Mouse (Mus musculus) kidney, adult 2 months (tissue): ENCODE data around the gene Sp7. TPM values are rescaled to one million over a fixed set of nuclear protein-coding genes. Genes with fewer than 3 reads are reported as not detected.

Experiments
- DNase-seq: peaks from one replicate; pipeline ENCODE4 v3.0.0; 2021
- H3K27ac ChIP-seq: fragments of 200-500 bp; 2 replicates; pipeline ENCODE4 v1.5.1; 2012; ENCODE audit warnings: low read depth, low read length, control low read depth, inconsistent platforms; ENCODE audit not compliant: insufficient read depth
- H3K27me3 ChIP-seq: fragments of 200-500 bp; replicated peaks from 2 replicates; pipeline ENCODE4 v1.6.1; 2012; ENCODE audit warnings: mild to moderate bottlenecking, moderate library complexity, low read length, inconsistent platforms; ENCODE audit not compliant: control insufficient read depth, insufficient read depth
- H3K36me3 ChIP-seq: fragments of 200-500 bp; 2 replicates; pipeline ENCODE4 v1.6.1; 2012; ENCODE audit warnings: mild to moderate bottlenecking, moderate library complexity, low read length, inconsistent platforms; ENCODE audit not compliant: control insufficient read depth, insufficient read depth
- H3K4me1 ChIP-seq: fragments of 200-500 bp; 2 replicates; pipeline ENCODE4 v1.6.1; 2011; ENCODE audit warnings: low read length; ENCODE audit not compliant: control insufficient read depth, insufficient read depth
- H3K4me3 ChIP-seq: fragments of 200-500 bp; 2 replicates; pipeline ENCODE4 v1.5.1; 2011; ENCODE audit warnings: mild to moderate bottlenecking, low read depth, low read length, control low read depth; ENCODE audit not compliant: insufficient read depth
- CTCF ChIP-seq: fragments of 200-500 bp; conservative IDR thresholded peaks from 2 replicates; pipeline ENCODE4 v1.5.1; 2011; ENCODE audit warnings: low read depth, mild to moderate bottlenecking, control low read depth, low read length, moderate library complexity, mixed read lengths; ENCODE audit not compliant: insufficient read depth, insufficient read length
- POLR2A ChIP-seq: fragments of 200-500 bp; IDR thresholded peaks from one replicate; pipeline ENCODE4 v1.6.1; 2011; ENCODE audit warnings: low read depth, low read length, control low read depth
- WGBS: fragments of 180-500 bp; shearing (Covaris S2); methylation state at CpG from one replicate; pipeline ENCODE4 v1.1.7; 2018; 5-methylcytosine and 5-hydroxymethylcytosine counted together
- polyA plus RNA-seq: library from polyadenylated mRNA; depleted of rRNA; stranded (reverse); fragments of >200 nt; gene quantifications from 2 replicates; pipeline ENCODE4 v1.2.3, GENCODE M21; 2012

Sp7 gene
- polyA plus RNA-seq, 1 experiment: 0.06 TPM

DNA sequence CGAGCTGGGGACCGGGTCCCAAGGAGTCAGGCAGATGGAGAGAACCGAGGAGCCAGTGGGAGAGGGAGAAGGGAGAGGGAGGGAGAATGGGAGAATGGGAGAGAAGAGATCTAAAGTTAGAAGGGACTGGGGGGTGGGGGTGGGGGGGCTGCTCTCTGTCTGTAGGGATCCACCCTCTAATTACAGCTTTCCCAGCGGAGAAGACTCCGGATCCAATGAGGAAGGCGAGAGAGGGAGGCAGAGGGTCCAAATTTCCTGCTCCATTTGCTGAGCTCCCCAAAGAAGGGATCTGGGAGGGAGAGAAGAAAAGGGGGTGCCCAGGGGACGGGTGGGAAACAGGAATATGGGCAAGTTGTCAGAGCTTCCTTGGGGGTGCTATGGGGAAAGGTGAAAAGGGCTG, 744 bp downstream of the Sp7 start:
- Histone ChIP-seq H3K27ac (no peak overlapping the region), H3K4me1 (no peaks in the 10 kb centered on the region), H3K36me3 (no peaks in the 10 kb centered on the region), H3K27me3 (no peaks in the 10 kb centered on the region), H3K4me3 (no peak overlapping the region)
- 17% methylated on average over 7 of the region's 7 CpGs for WGBS
- DNase-seq: no peak
- no peak for TF ChIP-seq POLR2A
- TF ChIP-seq CTCF: no peak

DNA sequence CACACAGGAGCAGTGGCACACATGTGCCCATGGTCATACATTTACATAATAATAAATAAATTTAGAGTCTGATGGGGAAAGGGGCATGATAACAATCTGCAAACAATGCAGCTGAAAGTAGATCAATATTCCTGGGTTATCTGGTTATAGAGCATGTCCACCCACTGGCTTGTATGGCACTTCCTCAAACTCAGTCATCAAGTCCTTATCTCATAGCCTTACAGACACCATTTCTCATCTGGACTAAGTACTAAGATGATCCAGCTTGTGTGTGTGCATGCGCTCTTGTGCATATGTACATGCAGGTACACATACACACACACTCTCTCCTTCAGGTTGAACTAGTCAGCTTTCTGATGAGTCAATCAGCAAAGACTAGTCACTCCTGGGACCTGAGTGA, 2.3 kb downstream of the Sp7 start:
- no peak for DNase-seq
- H3K36me3 ChIP-seq: no peaks in the 10 kb centered on the region
- no peak for TF ChIP-seq CTCF
- no peak for TF ChIP-seq POLR2A
- WGBS: 100% methylated on average over 1 of the region's 1 CpGs
- H3K4me3 ChIP-seq: no peak overlapping the region
- no peaks in the 10 kb centered on the region for H3K27me3 ChIP-seq
- H3K27ac ChIP-seq: no peak overlapping the region
- H3K4me1 ChIP-seq: no peaks in the 10 kb centered on the region

DNA sequence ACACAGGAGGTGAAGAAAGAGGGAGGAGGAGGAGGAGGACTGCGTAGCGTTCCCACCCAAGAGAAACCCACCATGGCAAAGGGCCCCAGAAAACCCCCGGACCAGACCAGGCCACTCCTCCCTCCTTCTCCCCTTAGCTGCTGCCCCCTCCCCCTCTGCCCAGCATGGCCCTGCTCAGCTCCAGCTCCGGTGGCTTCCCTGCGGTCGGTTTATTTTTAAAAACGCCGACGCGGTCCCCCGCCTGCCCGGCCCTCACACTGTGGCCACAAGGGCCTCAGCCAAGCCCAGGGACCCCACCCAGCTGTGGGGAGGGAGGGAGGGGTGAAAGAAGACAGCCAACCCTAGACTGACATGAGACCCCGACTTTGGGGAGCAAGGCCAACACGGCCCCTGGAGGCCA, 4.3 kb downstream of the Sp7 start:
- no peak for DNase-seq
- Histone ChIP-seq H3K27me3 (no peaks in the 10 kb centered on the region), H3K4me3 (no peak overlapping the region), H3K4me1 (no peaks in the 10 kb centered on the region), H3K27ac (no peak overlapping the region), H3K36me3 (no peaks in the 10 kb centered on the region)
- no peak for TF ChIP-seq CTCF
- TF ChIP-seq POLR2A: no peak
- 21% methylated on average over 14 of the region's 14 CpGs for WGBS

DNA sequence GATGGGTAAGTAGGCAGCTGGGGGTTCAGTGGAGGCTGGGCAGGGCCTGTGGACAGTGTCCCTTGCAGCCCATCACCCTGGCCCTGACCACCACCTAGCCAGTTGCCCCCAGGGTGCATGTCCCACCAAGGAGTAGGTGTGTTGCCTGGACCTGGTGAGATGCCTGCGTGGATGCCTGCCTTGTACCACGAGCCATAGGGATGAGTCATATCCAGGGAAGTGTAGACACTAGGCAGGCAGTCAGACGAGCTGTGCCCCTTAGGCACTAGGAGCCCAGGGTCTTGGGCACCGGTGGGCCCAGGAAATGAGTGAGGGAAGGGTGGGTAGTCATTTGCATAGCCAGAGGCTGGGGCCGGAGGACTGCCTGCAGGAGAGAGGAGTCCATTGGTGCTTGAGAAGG, 8.1 kb downstream of the Sp7 start:
- Histone ChIP-seq H3K36me3 (no peaks in the 10 kb centered on the region), H3K4me3 (no peak overlapping the region), H3K27ac (no peak overlapping the region), H3K27me3 (no peaks in the 10 kb centered on the region), H3K4me1 (no peaks in the 10 kb centered on the region)
- 46% methylated on average over 5 of the region's 5 CpGs for WGBS
- no peak for DNase-seq
- TF ChIP-seq CTCF (no peak), POLR2A (no peak)

DNA sequence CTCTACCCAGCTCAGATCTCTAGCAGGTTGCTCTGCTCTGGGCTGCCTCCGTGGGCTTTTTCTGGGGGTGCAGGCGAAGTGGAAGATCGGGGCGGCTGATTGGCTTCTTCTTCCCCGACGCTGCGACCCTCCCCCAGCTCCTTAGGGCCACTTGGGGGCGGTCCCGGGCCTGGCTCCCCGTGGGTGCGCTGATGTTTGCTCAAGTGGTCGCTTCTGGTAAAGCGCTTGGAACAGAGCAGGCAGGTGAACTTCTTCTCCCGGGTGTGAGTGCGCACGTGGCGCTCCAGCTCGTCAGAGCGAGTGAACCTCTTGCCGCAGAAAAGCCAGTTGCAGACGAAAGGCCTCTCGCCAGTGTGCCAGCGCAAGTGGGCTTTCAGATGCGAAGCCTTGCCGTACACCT, 8.9 kb downstream of the Sp7 start:
- WGBS: 15% methylated on average over 25 of the region's 25 CpGs
- Histone ChIP-seq H3K4me1 (no peaks in the 10 kb centered on the region), H3K4me3 (no peak overlapping the region), H3K36me3 (no peaks in the 10 kb centered on the region), H3K27ac (no peak overlapping the region), H3K27me3 (no peaks in the 10 kb centered on the region)
- no peak for DNase-seq
- no peak for TF ChIP-seq CTCF
- TF ChIP-seq POLR2A: no peak

DNA sequence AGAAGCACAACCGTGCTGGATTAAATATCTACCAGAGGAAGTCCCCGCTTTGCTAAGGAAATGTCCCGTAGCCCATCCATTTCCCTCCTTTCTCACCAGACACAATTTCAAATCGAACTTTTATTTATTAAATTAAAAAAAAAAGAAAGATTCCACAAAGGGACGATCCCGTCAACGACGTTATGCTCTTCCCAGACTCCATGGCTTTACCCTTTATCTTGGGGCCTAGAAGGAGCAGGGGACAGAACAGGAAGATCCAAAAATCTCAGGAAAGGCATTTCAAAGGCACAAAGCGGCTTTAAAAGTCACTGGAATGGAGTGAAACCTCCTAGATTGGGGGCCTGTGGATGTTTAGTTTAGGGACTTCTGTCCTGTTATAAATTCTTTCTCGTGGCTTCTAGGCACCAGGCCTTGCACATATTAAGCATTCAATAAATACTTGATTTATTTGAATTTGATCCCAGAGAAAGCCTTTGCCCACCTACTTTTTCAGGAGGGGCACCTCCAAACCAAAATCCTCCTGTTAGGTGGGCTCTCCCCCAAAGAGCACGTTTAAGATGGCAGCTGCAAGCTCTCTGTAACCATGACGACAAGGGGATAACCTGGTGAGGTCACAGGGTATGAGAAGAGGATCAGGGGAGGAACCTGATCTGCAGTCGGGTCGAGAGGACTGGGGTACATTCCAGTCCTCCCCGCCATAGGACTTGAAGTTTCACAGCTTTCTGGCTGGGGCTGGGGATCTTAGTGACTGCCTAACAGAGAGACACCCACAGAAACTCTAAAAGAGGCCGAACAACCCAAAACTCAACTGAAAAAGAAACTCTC, 10.3 kb downstream of the Sp7 start:
- Histone ChIP-seq H3K27me3 (no peaks in the 10 kb centered on the region), H3K4me1 (no peaks in the 10 kb centered on the region), H3K36me3 (no peaks in the 10 kb centered on the region), H3K27ac (no peak overlapping the region), H3K4me3 (no peak overlapping the region)
- no peak for TF ChIP-seq CTCF
- no peak for TF ChIP-seq POLR2A
- no peak for DNase-seq
- WGBS: 69% methylated on average over 16 of the region's 16 CpGs

DNA sequence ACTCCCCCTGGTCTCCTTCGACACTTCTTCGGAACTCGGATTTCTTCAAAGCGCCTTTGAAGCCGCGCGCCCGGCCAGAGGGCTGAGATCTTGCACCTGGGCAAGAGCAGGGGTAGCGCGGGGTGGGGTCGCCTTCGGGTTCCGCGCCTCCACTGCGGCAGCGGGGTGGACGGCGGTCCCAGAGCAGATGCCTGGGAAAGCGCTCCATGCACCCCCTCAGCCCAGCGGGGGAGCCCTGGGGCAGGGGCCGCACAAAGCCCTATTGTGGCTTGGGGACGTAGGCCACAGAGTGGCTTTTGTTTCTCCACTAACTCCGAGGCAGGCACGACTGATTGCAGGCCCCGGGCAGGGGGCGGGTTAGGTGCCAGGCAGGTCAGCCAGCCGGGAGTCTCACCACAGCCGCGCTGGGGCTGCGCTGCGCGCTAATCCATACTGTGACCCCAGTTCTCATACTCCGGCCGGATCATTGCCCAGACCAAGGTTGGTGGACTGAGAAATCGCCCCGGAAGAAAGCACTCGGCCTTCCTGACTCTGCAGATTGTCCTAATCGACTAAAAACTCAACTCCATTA, 11.0 kb downstream of the Sp7 start:
- Histone ChIP-seq H3K4me3 (peak overlapping the region; percentile 38), H3K27ac (peak overlapping the region; percentile 22), H3K4me1 (peaks cover 3% of the 10 kb centered on the region; the same call in 1 of the 2 replicates), H3K27me3 (no peaks in the 10 kb centered on the region), H3K36me3 (no peaks in the 10 kb centered on the region)
- peak; percentile 74 for DNase-seq
- 17% methylated on average over 38 of the region's 38 CpGs for WGBS
- TF ChIP-seq CTCF: no peak
- no peak for TF ChIP-seq POLR2A
